Mouse (Mus musculus): Measurements from ENCODE around the gene Glycam1.

- no peak for TF ChIP-seq POLR2A (IDR thresholded peaks at IDR 0.05; ENCODE audit: borderline replicate concordance, control insufficient read depth, low read depth, low read length)
- TF ChIP-seq CTCF (IDR thresholded peaks at IDR 0.05; ENCODE audit: control insufficient read depth, insufficient read depth, low read length): no peak
These were observed 50.0 kb downstream of the Glycam1 start for GRCm38 (mm10) chr15:103514914-103515313.

Measured in bone marrow, adult 2 months (tissue).